Mouse (Mus musculus) spleen, adult 2 months (tissue): Measurements from ENCODE around the gene Smpdl3b.

Source experiments
- CTCF ChIP-seq: fragments of 200-500 bp; IDR thresholded peaks from 2 replicates; pipeline ENCODE4 v1.5.1; 2011; ENCODE audit warnings: mild to moderate bottlenecking, inconsistent platforms; ENCODE audit not compliant: insufficient read depth, insufficient read length, insufficient replicate concordance; ENCODE audit errors: extremely low read depth
- POLR2A ChIP-seq: fragments of 200-500 bp; IDR thresholded peaks from 2 replicates; pipeline ENCODE4 v1.6.1; 2011; ENCODE audit warnings: low read depth, low read length, inconsistent platforms

DNA sequence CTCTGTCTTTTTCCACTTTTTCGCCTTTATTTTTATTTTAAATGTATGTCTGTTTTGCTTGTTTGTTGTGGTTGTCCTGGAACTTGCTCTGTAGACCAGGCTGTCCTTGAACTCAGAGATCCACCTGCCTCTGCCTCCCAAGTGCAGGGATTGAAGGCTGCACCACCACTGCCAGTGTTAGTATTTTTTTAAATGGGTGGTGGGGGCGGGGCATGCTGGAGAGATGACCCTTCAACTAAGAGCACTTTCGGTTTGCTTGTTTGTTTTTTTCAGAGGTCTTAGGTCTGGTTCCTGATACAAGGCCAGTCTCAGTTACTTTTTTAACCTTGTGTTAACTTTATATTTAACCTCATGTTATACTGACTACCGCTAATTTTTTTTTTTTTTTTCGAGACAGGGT is 48.1 kb upstream of the Smpdl3b start:
- TF ChIP-seq POLR2A (no peak), CTCF (no peak)
